Mouse (Mus musculus) neural tube, embryonic 12.5 days (tissue): ENCODE measurements around the gene Dnmt3l. TPM values are rescaled to one million over a fixed set of nuclear protein-coding genes. Genes with fewer than 3 reads are reported as not detected.

Source experiments
- ATAC-seq: fragments of 200-750 bp; cut with Nextera tagmentation; 2 replicates; pipeline ENCODE4 v1.8.0; 2017; ENCODE audit warnings: low read depth, mild to moderate bottlenecking, moderate TSS enrichment, moderate library complexity; ENCODE audit not compliant: low FRiP score
- H3K27ac ChIP-seq: fragments of 300-500 bp; sonication (generic); 2 replicates; pipeline ENCODE4 v1.5.1; 2016
- H3K27me3 ChIP-seq: fragments of 300-500 bp; sonication (generic); replicated peaks from 2 replicates; pipeline ENCODE4 v1.6.1; 2016; ENCODE audit warnings: mild to moderate bottlenecking
- H3K36me3 ChIP-seq: fragments of 300-500 bp; sonication (generic); 2 replicates; pipeline ENCODE4 v1.6.1; 2016; ENCODE audit warnings: mild to moderate bottlenecking
- H3K4me1 ChIP-seq: fragments of 300-500 bp; sonication (generic); 2 replicates; pipeline ENCODE4 v1.6.1; 2016
- H3K4me2 ChIP-seq: fragments of 300-500 bp; sonication (generic); replicated peaks from 2 replicates; pipeline ENCODE4 v1.6.1; 2016; ENCODE audit warnings: mild to moderate bottlenecking
- H3K4me3 ChIP-seq: fragments of 300-500 bp; sonication (generic); 2 replicates; pipeline ENCODE4 v1.5.1; 2016
- H3K9ac ChIP-seq: fragments of 300-500 bp; sonication (generic); 2 replicates; pipeline ENCODE4 v1.6.1; 2016; ENCODE audit warnings: mild to moderate bottlenecking
- H3K9me3 ChIP-seq: fragments of 300-500 bp; sonication (generic); 2 replicates; pipeline ENCODE4 v1.6.1; 2016; ENCODE audit warnings: mild to moderate bottlenecking
- WGBS: fragments of 180-500 bp; shearing (Covaris S2); methylation state at CpG from one replicate; pipeline ENCODE4 v1.1.7; 2016; 5-methylcytosine and 5-hydroxymethylcytosine counted together
- polyA plus RNA-seq: library from polyadenylated mRNA; unstranded; fragments of >200 nt; fragmentation: Nextera tagmentation; extraction: Ambion mirVana; gene quantifications from 2 replicates; pipeline ENCODE4 v1.2.1, GENCODE M21; 2016

The Dnmt3l gene
- polyA plus RNA-seq, 1 experiment from 2014 or later: not detected

DNA sequence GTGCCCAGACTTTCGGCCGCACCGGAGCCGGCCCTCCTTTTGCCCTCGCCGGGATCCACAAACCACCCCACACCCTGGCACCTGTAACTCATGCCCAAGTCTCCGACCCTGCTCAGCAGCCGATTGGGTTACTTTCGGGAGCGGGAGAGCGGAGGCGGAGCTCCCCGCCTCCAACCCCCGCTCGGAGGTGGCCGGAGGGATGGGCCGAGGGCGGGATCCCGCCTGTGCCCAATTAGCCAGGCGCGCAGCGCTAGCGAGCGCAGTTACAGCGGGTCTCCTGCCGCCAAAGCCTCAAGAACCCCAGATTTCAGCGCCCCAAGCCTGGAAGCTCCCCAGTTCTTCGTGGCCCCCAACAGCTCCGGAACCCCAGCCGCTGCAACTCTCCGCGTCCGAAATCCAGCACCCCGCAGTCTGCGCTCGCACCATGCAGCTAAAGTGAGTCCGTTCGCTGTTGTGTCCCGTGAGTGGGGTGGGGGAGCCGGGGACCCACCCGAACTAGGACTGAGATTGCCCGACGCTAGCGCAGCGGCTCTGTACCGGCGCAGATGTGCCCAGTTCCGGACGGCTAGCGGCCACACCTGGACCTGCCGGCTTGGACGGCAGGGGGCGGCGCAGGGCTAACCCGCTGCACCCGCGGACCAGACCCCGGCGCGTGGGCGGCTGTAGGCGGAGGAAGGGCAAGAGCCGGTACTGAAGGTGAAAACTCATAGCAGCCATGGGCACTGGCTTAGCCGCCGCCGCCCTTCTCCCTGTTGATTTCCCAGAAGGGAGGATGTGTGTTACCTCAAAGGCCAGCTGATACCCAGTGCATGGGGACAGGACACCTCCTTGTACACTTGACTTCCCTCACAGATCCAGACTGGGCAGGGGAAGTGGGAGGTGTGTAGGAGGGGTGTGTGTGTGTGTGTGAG lies 27.6 kb downstream of the Dnmt3l start, which contains the start of gene Icosl:
Gene Icosl, plus strand, starts transcription at position 202 of the 911 bp plus-strand sequence.
- Histone ChIP-seq H3K27me3 (peaks cover 20% of the 10 kb centered on the region), H3K9me3 (no peaks in the 10 kb centered on the region), H3K4me3 (peak within 1 kb of the TSS; percentile 57), H3K36me3 (no peaks in the 10 kb centered on the region), H3K4me1 (peaks cover 14% of the 10 kb centered on the region; the same call in 1 of the 2 replicates), H3K9ac (peak within 1 kb of the TSS; percentile 55), H3K27ac (no peak within 1 kb of the TSS), H3K4me2 (peak within 1 kb of the TSS; percentile 99)
- peak; percentile 90 for ATAC-seq
- WGBS: under 1% methylated on average over 66 of the region's 66 CpGs

DNA sequence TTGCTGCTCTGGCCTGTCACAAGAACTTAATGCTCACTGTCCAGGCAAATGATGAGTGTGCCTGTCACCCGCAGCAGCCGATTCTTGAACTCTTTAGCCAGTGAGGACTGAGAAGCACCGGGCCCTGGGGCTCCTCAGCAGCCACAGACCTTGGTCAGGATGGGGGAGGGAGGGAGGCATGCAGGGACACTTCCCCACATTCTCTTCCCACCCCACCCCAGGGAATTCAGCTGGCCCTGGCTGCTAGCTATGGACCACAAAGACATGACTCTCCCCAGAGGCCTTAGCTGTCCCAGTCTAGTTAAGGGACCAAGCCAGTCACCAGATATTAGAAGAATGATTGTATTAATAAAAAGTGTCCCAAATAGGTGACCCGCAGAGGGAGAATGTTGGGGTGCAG lies 32.4 kb downstream of the Dnmt3l start:
- 77% methylated on average over 4 of the region's 4 CpGs for WGBS
- peaks cover 8% of the 10 kb centered on the region; the same call in 1 of the 2 replicates for H3K4me1 ChIP-seq
- H3K4me2 ChIP-seq: no peak overlapping the region
- no peak overlapping the region for H3K4me3 ChIP-seq
- no peak overlapping the region for H3K9ac ChIP-seq
- ATAC-seq: no peak
- H3K27me3 ChIP-seq: peaks cover 11% of the 10 kb centered on the region
- no peaks in the 10 kb centered on the region for H3K9me3 ChIP-seq
- no peaks in the 10 kb centered on the region for H3K36me3 ChIP-seq
- H3K27ac ChIP-seq: no peak overlapping the region

DNA sequence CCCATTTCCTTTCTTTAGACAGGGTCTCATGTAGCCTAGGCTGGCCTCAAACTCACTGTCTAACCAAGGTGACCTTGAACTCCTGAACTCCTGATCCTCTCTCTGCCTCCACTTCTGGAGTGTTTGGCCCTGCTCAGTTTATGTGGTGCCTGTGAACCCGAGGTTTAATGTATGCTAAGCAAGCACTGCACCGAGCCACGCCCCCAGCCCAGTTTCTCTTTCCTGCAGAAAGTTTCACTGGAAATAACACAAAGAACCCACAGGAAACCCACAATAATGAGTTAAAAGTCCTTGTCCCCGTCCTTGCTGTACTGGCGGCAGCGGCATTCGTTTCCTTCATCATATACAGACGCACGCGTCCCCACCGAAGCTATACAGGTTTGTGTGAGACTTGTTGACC lies 33.2 kb downstream of the Dnmt3l start:
- Histone ChIP-seq H3K36me3 (no peaks in the 10 kb centered on the region), H3K4me1 (peaks cover under 1% of the 10 kb centered on the region; the same call in 1 of the 2 replicates), H3K9ac (no peak overlapping the region), H3K4me2 (no peak overlapping the region), H3K27me3 (peaks cover 5% of the 10 kb centered on the region), H3K27ac (no peak overlapping the region), H3K4me3 (no peak overlapping the region), H3K9me3 (no peaks in the 10 kb centered on the region)
- WGBS: 81% methylated on average over 11 of the region's 11 CpGs
- ATAC-seq: no peak

DNA sequence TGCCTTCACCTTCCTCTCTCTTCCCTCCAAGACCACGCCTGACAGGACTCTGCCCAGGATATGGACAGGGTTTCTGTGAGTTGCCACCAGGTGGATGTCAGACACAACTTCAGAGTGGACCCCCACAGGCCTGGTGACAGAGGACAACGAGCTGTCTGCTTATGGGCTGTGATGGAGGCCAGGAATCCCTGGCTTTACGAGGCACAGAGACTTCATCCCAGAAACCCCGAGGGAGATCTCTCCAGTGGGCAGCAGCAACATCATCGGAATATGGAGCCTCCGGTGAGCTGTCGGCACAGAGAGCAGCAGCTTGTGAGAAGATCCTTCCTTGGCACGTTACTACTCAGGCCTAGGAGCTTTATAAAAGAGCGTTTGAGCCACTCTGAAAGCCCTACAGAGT lies 36.1 kb downstream of the Dnmt3l start:
- ATAC-seq: no peak
- H3K27me3 ChIP-seq: no peaks in the 10 kb centered on the region
- H3K4me2 ChIP-seq: no peak overlapping the region
- no peak overlapping the region for H3K9ac ChIP-seq
- H3K4me3 ChIP-seq: no peak overlapping the region
- 81% methylated on average over 9 of the region's 9 CpGs for WGBS
- H3K27ac ChIP-seq: no peak overlapping the region
- no peaks in the 10 kb centered on the region for H3K9me3 ChIP-seq
- no peaks in the 10 kb centered on the region for H3K4me1 ChIP-seq
- no peaks in the 10 kb centered on the region for H3K36me3 ChIP-seq

DNA sequence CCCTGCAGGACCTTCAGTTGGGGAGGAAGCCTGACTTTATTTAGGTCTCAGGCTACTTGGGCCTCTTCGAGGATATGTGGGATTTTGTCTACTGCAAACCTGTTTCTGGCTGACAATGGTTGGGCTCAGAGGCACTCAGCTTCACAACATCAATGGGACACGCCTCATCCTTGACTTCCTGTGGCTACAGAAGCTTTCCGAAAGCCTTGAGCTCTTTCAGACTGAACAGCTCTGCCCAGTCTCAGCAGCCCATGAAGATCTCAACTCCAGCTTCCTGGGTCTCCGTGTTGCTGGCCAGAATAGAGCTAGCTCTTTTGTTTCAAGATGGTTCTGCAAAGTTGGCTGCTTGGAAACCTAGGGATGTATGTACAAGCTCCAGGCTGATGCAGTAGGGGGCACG lies 36.5 kb downstream of the Dnmt3l start:
- H3K9ac ChIP-seq: no peak overlapping the region

DNA sequence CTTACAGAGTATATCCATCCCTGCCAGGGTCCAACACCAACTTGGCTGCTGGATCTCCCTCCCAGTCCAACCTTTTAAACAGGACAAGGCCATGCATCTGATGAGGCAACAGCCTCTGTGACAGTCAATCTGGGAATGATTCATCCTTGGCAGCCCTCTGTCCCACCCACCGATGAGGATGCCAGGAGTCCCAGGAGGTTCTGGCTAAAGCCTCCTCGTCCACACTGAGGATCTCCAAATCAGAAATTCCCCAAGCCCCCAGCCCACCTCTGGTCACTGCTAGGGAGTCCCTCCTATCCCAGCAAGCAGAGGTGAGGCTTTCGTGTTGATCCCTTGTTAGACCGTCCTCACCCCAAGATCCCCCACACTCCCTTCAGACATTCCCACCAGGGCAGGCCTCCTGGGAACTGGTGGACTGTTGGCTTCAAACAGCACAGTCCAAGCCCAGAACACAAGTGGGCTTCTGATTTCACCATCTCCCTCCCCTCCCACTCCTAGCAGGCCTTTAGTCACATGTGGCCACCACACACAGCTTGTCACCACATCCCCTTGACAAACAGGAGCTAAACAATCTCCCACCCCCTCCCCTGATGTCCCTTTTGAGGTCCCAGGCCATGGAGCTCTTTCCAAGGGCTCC lies 38.3 kb downstream of the Dnmt3l start:
- Histone ChIP-seq H3K9ac (no peak overlapping the region), H3K27ac (no peak overlapping the region), H3K27me3 (no peaks in the 10 kb centered on the region), H3K9me3 (no peaks in the 10 kb centered on the region), H3K36me3 (no peaks in the 10 kb centered on the region), H3K4me1 (no peaks in the 10 kb centered on the region), H3K4me2 (no peak overlapping the region), H3K4me3 (no peak overlapping the region)
- no peak for ATAC-seq
- WGBS: 80% methylated on average over 4 of the region's 4 CpGs

More for the DNA sequence above, 36.5 kb downstream of the Dnmt3l start:
- WGBS: 85% methylated on average over 5 of the region's 5 CpGs
- H3K4me1 ChIP-seq: no peaks in the 10 kb centered on the region
- no peak overlapping the region for H3K4me2 ChIP-seq
- no peaks in the 10 kb centered on the region for H3K9me3 ChIP-seq
- no peaks in the 10 kb centered on the region for H3K36me3 ChIP-seq
- no peak for ATAC-seq
- H3K27ac ChIP-seq: no peak overlapping the region
- H3K27me3 ChIP-seq: no peaks in the 10 kb centered on the region
- H3K4me3 ChIP-seq: no peak overlapping the region

DNA sequence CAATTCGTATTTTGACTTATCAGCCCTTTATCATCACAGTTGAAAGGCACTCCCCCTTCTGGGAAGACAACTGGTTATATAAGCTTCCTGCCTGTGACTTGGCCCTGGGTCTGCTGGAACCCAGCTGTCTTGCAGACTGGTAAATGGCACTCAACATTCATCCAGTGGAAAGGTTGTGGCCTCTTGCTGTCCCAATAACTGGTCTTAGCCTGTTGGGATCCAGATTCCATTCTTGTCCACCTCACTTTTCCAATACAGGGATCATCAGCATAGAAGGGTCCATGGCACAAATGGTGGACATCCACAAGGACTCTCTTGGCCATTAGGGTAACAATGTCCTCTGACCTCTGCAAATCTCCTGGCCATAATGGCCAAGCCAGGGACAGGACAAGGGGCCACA lies 42.3 kb downstream of the Dnmt3l start:
- no peak for ATAC-seq
- 70% methylated on average over 1 of the region's 1 CpGs for WGBS
- Histone ChIP-seq H3K9ac (no peak overlapping the region), H3K27me3 (no peaks in the 10 kb centered on the region), H3K27ac (no peak overlapping the region), H3K9me3 (no peaks in the 10 kb centered on the region), H3K4me3 (no peak overlapping the region), H3K4me2 (no peak overlapping the region), H3K4me1 (no peaks in the 10 kb centered on the region), H3K36me3 (no peaks in the 10 kb centered on the region)

DNA sequence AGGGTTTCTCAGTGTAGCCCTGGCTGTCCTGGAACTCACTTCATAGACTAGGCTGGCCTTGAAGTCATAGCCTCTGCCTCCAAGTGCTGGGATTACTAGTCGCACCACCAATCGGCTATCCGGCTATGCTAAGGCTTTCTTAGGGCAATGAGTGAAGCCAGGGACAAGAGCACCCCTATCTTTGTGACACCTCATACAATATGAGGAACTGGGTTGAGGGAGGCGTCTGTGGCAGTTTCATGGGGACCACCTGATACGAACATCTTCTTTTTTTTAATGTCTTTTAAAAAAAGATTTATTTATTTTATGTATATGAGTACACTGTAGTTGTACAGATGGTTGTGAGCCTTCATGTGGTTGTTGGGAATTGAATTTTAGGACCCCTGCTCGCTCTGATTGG lies 44.0 kb downstream of the Dnmt3l start:
- 93% methylated on average over 6 of the region's 6 CpGs for WGBS
- Histone ChIP-seq H3K9ac (no peak overlapping the region), H3K27ac (no peak overlapping the region), H3K36me3 (no peaks in the 10 kb centered on the region), H3K27me3 (no peaks in the 10 kb centered on the region), H3K4me2 (no peak overlapping the region), H3K4me1 (no peaks in the 10 kb centered on the region), H3K4me3 (no peak overlapping the region), H3K9me3 (no peaks in the 10 kb centered on the region)
- no peak for ATAC-seq

DNA sequence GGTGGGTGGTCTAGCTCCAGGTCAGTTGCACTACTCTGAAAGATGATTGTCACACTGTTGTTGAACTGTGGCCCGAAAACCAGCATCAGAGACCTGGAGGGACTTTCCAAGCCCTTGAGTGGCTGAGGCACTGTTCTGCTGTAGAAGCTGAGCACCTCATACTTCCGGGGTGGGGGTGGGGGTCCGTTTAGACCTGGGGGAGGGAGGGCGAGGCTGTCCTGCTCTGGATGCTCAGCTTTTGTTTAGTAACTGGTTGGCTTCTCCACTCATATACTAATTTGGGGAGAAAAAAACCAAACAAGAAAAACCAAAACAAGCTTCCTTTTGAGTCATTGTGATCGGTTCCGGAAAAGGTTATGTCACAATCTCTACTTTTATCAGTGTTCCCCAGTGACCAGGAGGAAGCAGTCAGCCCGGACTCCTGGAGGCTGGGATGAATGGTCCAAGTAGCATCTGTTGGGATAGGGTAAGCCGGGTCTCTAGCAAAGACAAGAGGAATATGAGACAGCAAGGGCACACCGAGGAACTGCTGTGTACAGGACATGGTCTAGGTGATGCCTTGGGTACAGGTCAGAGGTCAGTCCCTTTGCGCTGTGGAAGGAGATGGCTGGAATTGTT lies 44.8 kb downstream of the Dnmt3l start:
- Histone ChIP-seq H3K27me3 (no peaks in the 10 kb centered on the region), H3K9ac (no peak overlapping the region), H3K4me2 (no peak overlapping the region), H3K4me3 (no peak overlapping the region), H3K9me3 (no peaks in the 10 kb centered on the region), H3K27ac (no peak overlapping the region), H3K36me3 (no peaks in the 10 kb centered on the region), H3K4me1 (no peaks in the 10 kb centered on the region)
- 85% methylated on average over 10 of the region's 10 CpGs for WGBS
- no peak for ATAC-seq

DNA sequence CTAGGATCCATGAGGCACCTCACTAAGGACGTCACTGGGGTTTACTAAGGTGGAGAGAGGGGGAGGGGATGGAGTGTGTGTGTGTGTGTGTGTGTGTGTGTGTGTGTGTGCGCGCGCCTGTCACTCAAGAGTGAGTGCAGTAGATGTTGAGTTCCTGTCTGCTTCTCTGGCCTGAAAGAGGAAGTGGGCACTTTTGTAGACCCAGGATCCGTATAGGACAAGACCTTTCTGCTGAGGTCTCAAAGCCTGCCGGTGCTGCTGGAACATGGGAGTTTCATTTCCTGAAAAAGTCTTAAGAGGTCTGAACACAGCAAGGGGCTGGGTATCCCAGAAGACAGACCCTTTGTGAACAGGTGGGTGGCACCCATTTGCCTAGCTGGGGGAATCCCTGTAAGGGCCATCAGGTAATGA lies 45.4 kb downstream of the Dnmt3l start:
- Histone ChIP-seq H3K4me3 (no peak overlapping the region), H3K9ac (no peak overlapping the region), H3K4me1 (no peaks in the 10 kb centered on the region), H3K27ac (no peak overlapping the region), H3K27me3 (no peaks in the 10 kb centered on the region), H3K36me3 (no peaks in the 10 kb centered on the region), H3K4me2 (no peak overlapping the region), H3K9me3 (no peaks in the 10 kb centered on the region)
- 89% methylated on average over 6 of the region's 6 CpGs for WGBS
- ATAC-seq: no peak

DNA sequence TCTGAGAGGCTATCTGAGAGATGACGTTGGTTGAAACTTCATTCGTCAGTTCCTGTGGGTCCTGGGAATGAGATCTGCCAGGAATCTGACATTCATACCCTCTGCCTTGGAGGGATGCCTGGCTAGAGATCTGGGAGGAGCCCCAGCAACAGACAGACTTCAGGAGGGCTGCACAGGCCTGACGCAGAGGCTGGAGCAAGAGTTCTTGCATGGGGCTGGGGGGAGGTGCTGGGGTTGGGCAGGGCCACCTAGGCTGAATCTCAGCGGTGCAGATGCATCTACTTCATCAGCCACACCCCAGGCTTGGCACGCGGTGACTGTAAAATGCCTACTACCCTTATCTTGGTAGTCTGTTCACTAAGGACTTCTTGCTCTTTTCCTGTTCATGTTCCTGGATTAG lies 48.5 kb downstream of the Dnmt3l start:
- no peak for ATAC-seq
- no peaks in the 10 kb centered on the region for H3K27me3 ChIP-seq
- no peaks in the 10 kb centered on the region for H3K9me3 ChIP-seq
- WGBS: 65% methylated on average over 6 of the region's 6 CpGs
- H3K4me3 ChIP-seq: no peak overlapping the region
- H3K4me2 ChIP-seq: no peak overlapping the region
- H3K36me3 ChIP-seq: no peaks in the 10 kb centered on the region
- H3K9ac ChIP-seq: no peak overlapping the region
- no peaks in the 10 kb centered on the region for H3K4me1 ChIP-seq
- no peak overlapping the region for H3K27ac ChIP-seq

DNA sequence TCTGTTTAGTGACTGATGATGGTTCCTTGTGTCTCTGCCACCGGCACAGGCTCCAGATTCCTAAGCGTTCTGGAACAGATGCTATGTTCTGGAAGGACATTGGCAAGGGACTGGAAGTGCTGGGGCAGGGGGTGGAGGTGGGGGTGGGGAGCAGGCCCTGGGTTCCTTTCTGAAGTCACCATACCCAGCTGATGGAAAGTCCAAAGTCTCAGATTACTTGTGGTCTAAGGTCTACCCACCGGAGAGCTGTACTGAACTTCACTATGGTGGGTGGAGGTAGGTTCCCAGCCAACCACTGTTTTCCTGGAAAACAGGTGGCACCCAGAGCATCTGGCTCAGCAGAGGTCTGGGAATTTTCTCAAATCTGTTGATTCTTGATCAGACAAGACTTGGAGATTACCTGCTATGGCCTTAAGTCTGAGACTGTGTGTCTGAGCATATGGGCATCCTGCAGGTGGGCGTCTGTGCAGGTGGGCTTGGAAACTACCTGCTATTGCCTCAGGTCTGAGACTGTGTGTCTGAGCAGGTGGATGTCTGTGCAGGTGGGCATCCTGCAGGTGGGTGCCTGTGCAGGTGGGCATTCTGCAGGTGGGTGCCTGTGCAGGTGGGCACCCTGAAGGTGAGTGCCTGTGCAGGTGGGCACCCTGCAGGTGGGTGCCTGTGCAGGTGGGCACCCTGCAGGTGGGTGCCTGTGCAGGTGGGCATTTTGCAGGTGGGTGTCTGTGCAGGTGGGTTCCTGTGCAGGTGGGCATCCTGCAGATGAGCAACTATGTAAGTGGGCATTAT lies 49.2 kb downstream of the Dnmt3l start:
- Histone ChIP-seq H3K9ac (no peak overlapping the region), H3K36me3 (no peaks in the 10 kb centered on the region), H3K4me1 (no peaks in the 10 kb centered on the region), H3K9me3 (no peaks in the 10 kb centered on the region), H3K27ac (no peak overlapping the region), H3K4me3 (no peak overlapping the region), H3K27me3 (no peaks in the 10 kb centered on the region), H3K4me2 (no peak overlapping the region)
- no peak for ATAC-seq
- WGBS: 86% methylated on average over 4 of the region's 4 CpGs
